Mouse (Mus musculus): ENCODE measurements around the gene Olfr568. TPM values are rescaled to one million over a fixed set of nuclear protein-coding genes. Genes with fewer than 3 reads are reported as not detected.
A peak's percentile ranks its signal among the peaks of the same experiment; 100 is the strongest.

Gene Olfr568
- not detected in 2 replicates for polyA plus RNA-seq (2015; fragmentation: Nextera tagmentation; extraction: Ambion mirVana)

DNA sequence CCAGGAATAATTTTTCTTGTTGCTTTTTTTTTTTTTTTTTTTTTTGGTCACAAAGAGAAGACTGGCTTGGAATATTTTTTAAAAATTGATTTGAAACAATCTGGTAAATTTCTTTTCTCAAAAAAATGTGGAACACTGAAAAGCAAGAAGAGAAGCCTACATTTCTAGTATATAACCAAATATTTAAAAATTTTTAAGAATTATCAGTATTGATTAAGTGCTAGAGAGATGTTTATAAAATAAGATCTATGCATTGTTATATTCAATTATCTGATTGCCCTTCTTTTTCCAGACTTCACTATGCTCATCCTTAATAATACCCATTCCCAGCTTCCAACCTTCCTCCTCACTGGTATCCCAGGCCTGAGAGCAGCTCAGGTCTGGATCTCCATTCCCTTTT, at the start of gene Olfr568:
Olfr568 (plus strand) TSS at position 301 of the 400 bp plus-strand sequence.
- H3K27me3 ChIP-seq (replicated peaks): no peaks in the 10 kb centered on the region
- no peak within 1 kb of the TSS for H3K4me2 ChIP-seq
- no peaks in the 10 kb centered on the region for H3K36me3 ChIP-seq (replicated peaks)
- no peak within 1 kb of the TSS for H3K27ac ChIP-seq
- H3K4me3 ChIP-seq: no peak within 1 kb of the TSS
- no peak within 1 kb of the TSS for H3K9ac ChIP-seq
- no peaks in the 10 kb centered on the region for H3K4me1 ChIP-seq
- H3K9me3 ChIP-seq: no peaks in the 10 kb centered on the region
- no peak for ATAC-seq (replicated peaks)

DNA sequence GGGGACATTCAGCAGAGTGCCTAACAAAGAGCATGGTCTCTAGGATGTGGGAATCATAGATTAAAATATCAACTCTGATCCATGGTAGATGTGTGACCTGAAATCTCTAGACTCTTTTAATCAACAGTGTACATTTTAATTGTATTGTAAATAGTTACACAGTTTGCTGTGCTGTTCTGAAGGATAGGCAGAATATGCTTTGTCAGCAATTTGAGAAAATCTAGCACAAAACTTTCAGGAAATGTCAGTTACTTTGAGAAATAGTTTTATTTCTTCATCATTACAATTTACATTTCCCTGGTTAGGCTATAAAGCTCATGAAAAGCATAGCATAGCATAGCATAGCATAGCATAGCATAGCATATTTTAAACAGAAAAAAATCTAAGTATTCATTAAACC, 21.1 kb upstream of the Olfr568 start:
- no peak for ATAC-seq (replicated peaks)
- no peaks in the 10 kb centered on the region for H3K36me3 ChIP-seq (replicated peaks)

GRCm38 (mm10) chr7:102858665-102859064, 18.3 kb upstream of the Olfr568 start, which contains the start of gene Olfr566:
Olfr566 (minus strand) TSS chr7:102858765.
- Histone ChIP-seq H3K9me3 (no peaks in the 10 kb centered on the region), H3K27me3 (replicated peaks) (no peaks in the 10 kb centered on the region), H3K4me2 (no peak within 1 kb of the TSS), H3K4me3 (no peak within 1 kb of the TSS), H3K9ac (no peak within 1 kb of the TSS), H3K36me3 (replicated peaks) (no peaks in the 10 kb centered on the region), H3K27ac (no peak within 1 kb of the TSS), H3K4me1 (no peaks in the 10 kb centered on the region)
- WGBS: 84% methylated on average over 1 of the region's 1 CpGs
- no peak for ATAC-seq (replicated peaks)

More for the DNA sequence above, 21.1 kb upstream of the Olfr568 start:
- Histone ChIP-seq H3K27ac (no peak overlapping the region), H3K4me2 (no peak overlapping the region), H3K9me3 (no peaks in the 10 kb centered on the region), H3K9ac (no peak overlapping the region), H3K4me3 (no peak overlapping the region), H3K4me1 (no peaks in the 10 kb centered on the region), H3K27me3 (replicated peaks) (no peaks in the 10 kb centered on the region)

- Histone ChIP-seq H3K27ac (no peak within 1 kb of the TSS), H3K36me3 (replicated peaks) (no peaks in the 10 kb centered on the region), H3K4me3 (no peak within 1 kb of the TSS), H3K9me3 (no peaks in the 10 kb centered on the region), H3K9ac (no peak within 1 kb of the TSS), H3K27me3 (replicated peaks) (no peaks in the 10 kb centered on the region), H3K4me1 (no peaks in the 10 kb centered on the region), H3K4me2 (no peak within 1 kb of the TSS)
- ATAC-seq (replicated peaks): no peak
- 75% methylated on average over 3 of the region's 3 CpGs for WGBS
These were observed 13.9 kb downstream of the Olfr568 start, which contains the start of gene Olfr569 for GRCm38 (mm10) chr7:102890782-102891181. Olfr569 (minus strand) TSS chr7:102890882.

GRCm38 (mm10) chr7:102915261-102915660, 38.3 kb downstream of the Olfr568 start:
- no peaks in the 10 kb centered on the region for H3K9me3 ChIP-seq
- no peak overlapping the region for H3K4me3 ChIP-seq
- H3K9ac ChIP-seq: no peak overlapping the region
- no peaks in the 10 kb centered on the region for H3K27me3 ChIP-seq (replicated peaks)
- no peak overlapping the region for H3K27ac ChIP-seq
- WGBS: 59% methylated on average over 1 of the region's 1 CpGs
- no peaks in the 10 kb centered on the region for H3K4me1 ChIP-seq
- no peaks in the 10 kb centered on the region for H3K36me3 ChIP-seq (replicated peaks)
- H3K4me2 ChIP-seq: no peak overlapping the region
- ATAC-seq (replicated peaks): no peak

DNA sequence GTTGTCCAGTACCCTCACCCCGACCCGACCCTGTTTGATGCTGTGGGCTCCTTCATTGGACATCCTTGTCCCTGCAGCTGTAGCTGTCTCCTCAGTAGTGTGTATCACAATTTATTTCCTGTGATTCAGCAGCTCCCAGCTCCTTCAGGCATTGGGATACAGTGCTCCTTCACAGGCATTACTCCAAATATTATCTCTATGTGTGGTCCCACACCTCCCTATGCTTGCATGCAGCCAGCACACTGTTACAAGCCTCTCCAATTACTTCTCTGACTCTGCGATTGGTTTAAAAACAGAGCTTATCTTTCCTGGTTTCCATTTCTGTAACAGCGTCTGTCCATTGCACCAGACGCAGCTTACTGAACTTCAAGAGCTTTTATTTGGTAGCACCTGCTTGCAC, 39.5 kb downstream of the Olfr568 start:
- Histone ChIP-seq H3K4me1 (no peaks in the 10 kb centered on the region), H3K27me3 (replicated peaks) (no peaks in the 10 kb centered on the region), H3K36me3 (replicated peaks) (no peaks in the 10 kb centered on the region), H3K4me2 (no peak overlapping the region), H3K27ac (no peak overlapping the region), H3K9me3 (no peaks in the 10 kb centered on the region), H3K9ac (no peak overlapping the region), H3K4me3 (no peak overlapping the region)
- no peak for ATAC-seq (replicated peaks)
- WGBS: 77% methylated on average over 5 of the region's 5 CpGs

DNA sequence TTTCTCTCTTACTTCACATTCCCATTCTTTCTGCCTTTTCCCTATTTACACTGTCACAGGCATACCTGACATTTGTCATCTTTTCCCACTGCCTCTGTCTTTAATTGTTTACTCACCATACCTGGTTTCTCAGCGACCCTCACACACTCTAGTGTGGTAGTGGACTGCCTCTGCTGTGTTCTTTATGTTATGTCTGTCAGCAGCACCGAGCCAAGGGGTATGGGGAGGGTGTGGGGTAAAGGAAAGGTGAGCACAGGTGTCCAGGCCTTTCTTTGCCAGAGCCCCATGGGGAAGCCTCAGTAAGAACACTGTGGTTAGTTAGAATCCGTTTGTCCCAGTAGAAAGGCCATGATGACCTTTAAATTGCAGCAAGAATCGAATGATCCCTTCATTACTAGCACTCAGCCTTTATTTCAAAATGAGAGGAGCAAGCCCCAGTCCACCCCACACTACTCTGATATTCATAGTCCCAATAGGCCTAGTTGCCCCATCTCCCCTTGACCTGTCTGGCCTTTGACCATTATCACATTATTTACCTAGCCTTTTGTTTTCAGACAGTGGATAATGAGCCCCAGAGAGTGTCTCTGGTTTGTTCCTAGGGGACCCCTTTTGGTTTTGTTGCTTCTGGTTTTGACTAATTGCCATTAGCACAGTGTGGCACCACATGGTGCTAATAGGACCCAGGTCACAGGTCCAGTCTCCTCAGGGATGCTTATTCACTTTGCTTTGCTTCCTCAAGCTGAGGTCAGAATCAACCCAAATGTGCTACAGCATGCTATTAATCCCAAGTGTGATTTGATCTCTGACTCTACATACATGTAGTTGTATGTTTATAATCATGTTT, 40.3 kb downstream of the Olfr568 start, which contains the start of gene Olfr571:
Olfr571 (minus strand) TSS at position 505 of the 844 bp plus-strand sequence.
- Histone ChIP-seq H3K9me3 (no peaks in the 10 kb centered on the region), H3K36me3 (replicated peaks) (no peaks in the 10 kb centered on the region), H3K9ac (no peak within 1 kb of the TSS), H3K4me3 (no peak within 1 kb of the TSS), H3K4me2 (no peak within 1 kb of the TSS), H3K4me1 (no peaks in the 10 kb centered on the region), H3K27me3 (replicated peaks) (no peaks in the 10 kb centered on the region), H3K27ac (no peak within 1 kb of the TSS)
- ATAC-seq (replicated peaks): no peak
- WGBS: 64% methylated on average over 4 of the region's 4 CpGs

- WGBS: 15% methylated on average over 1 of the region's 1 CpGs
These were observed 42.7 kb downstream of the Olfr568 start for GRCm38 (mm10) chr7:102919632-102920031.

GRCm38 (mm10) chr7:102924109-102924508, 47.2 kb downstream of the Olfr568 start, which contains the start of gene Olfr572:
Olfr572 (plus strand) TSS chr7:102924409.
- Histone ChIP-seq H3K27me3 (replicated peaks) (no peaks in the 10 kb centered on the region), H3K36me3 (replicated peaks) (no peaks in the 10 kb centered on the region), H3K9ac (no peak within 1 kb of the TSS), H3K4me2 (no peak within 1 kb of the TSS), H3K27ac (no peak within 1 kb of the TSS), H3K4me1 (no peaks in the 10 kb centered on the region), H3K4me3 (no peak within 1 kb of the TSS), H3K9me3 (no peaks in the 10 kb centered on the region)
- 74% methylated on average over 1 of the region's 1 CpGs for WGBS
- ATAC-seq (replicated peaks): no peak

More at GRCm38 (mm10) chr7:102919632-102920031, 42.7 kb downstream of the Olfr568 start:
- peak; percentile 79 for ATAC-seq (replicated peaks)
- no peaks in the 10 kb centered on the region for H3K9me3 ChIP-seq
- H3K36me3 ChIP-seq (replicated peaks): no peaks in the 10 kb centered on the region
- no peaks in the 10 kb centered on the region for H3K4me1 ChIP-seq
- H3K9ac ChIP-seq: no peak overlapping the region
- H3K4me2 ChIP-seq: no peak overlapping the region
- H3K27ac ChIP-seq: no peak overlapping the region
- no peaks in the 10 kb centered on the region for H3K27me3 ChIP-seq (replicated peaks)
- no peak overlapping the region for H3K4me3 ChIP-seq

- no peaks in the 10 kb centered on the region for H3K27me3 ChIP-seq (replicated peaks)
- no peak overlapping the region for H3K4me2 ChIP-seq
- no peaks in the 10 kb centered on the region for H3K9me3 ChIP-seq
- no peaks in the 10 kb centered on the region for H3K4me1 ChIP-seq
- no peak overlapping the region for H3K9ac ChIP-seq
- no peak overlapping the region for H3K4me3 ChIP-seq
- H3K27ac ChIP-seq: no peak overlapping the region
- 81% methylated on average over 3 of the region's 3 CpGs for WGBS
- H3K36me3 ChIP-seq (replicated peaks): no peaks in the 10 kb centered on the region
- no peak for ATAC-seq (replicated peaks)
These were observed 50.2 kb downstream of the Olfr568 start for GRCm38 (mm10) chr7:102927105-102927504.
